Mouse (Mus musculus) lung, embryonic 14.5 days (tissue): Measurements from ENCODE around the gene Evl. TPM values are rescaled to one million over a fixed set of nuclear protein-coding genes. Genes with fewer than 3 reads are reported as not detected.

Experiments used
- ATAC-seq: fragments of 200-750 bp; cut with Nextera tagmentation; 2 replicates; pipeline ENCODE4 v1.8.0; 2017; ENCODE audit warnings: mild to moderate bottlenecking, moderate TSS enrichment, moderate library complexity; ENCODE audit not compliant: insufficient read depth
- DNase-seq: peaks from one replicate; pipeline ENCODE4 v3.0.0-alpha.2; 2015
- H3K27ac ChIP-seq: fragments of 300-500 bp; sonication (generic); 2 replicates; pipeline ENCODE4 v1.5.1; 2014; ENCODE audit warnings: low read depth, mild to moderate bottlenecking, moderate library complexity
- H3K27me3 ChIP-seq: fragments of 300-500 bp; sonication (generic); 2 replicates; pipeline ENCODE4 v1.6.1; 2014; ENCODE audit warnings: low read length, control low read depth; ENCODE audit not compliant: insufficient read depth
- H3K36me3 ChIP-seq: fragments of 300-500 bp; sonication (generic); 2 replicates; pipeline ENCODE4 v1.6.1; 2014; ENCODE audit warnings: control low read depth; ENCODE audit not compliant: insufficient read depth
- H3K4me1 ChIP-seq: fragments of 300-500 bp; sonication (generic); 2 replicates; pipeline ENCODE4 v1.6.1; 2014; ENCODE audit warnings: antibody characterized with exemption, control low read depth; ENCODE audit not compliant: insufficient read depth
- H3K4me2 ChIP-seq: fragments of 300-500 bp; sonication (generic); 2 replicates; pipeline ENCODE4 v1.6.1; 2014; ENCODE audit warnings: mild to moderate bottlenecking
- H3K4me3 ChIP-seq: fragments of 300-500 bp; sonication (generic); 2 replicates; pipeline ENCODE4 v1.5.1; 2014; ENCODE audit warnings: low read depth, low read length
- H3K9ac ChIP-seq: fragments of 300-500 bp; sonication (generic); 2 replicates; pipeline ENCODE4 v1.6.1; 2014
- H3K9me3 ChIP-seq: fragments of 300-500 bp; sonication (generic); 2 replicates; pipeline ENCODE4 v1.6.1; 2016; ENCODE audit warnings: low read depth, low read length, control low read depth
- CTCF ChIP-seq: IDR thresholded peaks from 2 replicates; pipeline ENCODE4 v1.5.1; 2016; ENCODE audit warnings: antibody characterized with exemption, low read depth
- WGBS: fragments of 180-500 bp; shearing (Covaris S2); extraction: QIAGEN DNeasy Blood & Tissue Kit; methylation state at CpG from one replicate; pipeline ENCODE4 v1.1.7; 2014; 5-methylcytosine and 5-hydroxymethylcytosine counted together
- polyA plus RNA-seq: library from polyadenylated mRNA; unstranded; fragments of >200 nt; fragmentation: Nextera tagmentation; extraction: Ambion mirVana; gene quantifications from 2 replicates; pipeline ENCODE4 v1.2.1, GENCODE M21; 2014

The Evl gene
- polyA plus RNA-seq, 1 experiment from 2014 or later: 88.7 TPM

DNA sequence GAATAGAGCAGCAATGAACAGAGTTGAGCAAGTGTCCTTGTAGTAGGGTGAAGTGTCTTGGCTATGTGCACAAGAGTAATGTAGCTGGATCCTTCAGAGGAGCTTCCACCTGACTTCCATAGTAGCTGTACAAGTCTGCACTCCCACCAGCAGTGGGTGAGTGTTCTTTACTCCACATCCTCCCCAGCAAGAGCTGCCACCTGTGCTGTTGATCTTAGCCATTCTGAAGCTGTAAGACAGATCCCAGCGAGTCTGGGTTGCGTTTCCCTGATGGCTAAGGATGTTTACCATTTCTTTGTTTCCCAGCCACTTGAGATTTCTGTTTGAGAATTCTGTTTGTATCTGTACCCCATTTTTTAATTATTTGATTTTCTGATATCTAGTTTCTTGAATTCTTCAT, 35.6 kb downstream of the Evl start:
- Histone ChIP-seq H3K27ac (no peak overlapping the region), H3K27me3 (no peaks in the 10 kb centered on the region), H3K4me1 (no peaks in the 10 kb centered on the region), H3K36me3 (peaks cover 3% of the 10 kb centered on the region; the same call in 1 of the 2 replicates), H3K9ac (no peak overlapping the region), H3K4me3 (no peak overlapping the region), H3K4me2 (no peak overlapping the region), H3K9me3 (no peaks in the 10 kb centered on the region)
- ATAC-seq: no peak
- 65% methylated on average over 2 of the region's 2 CpGs for WGBS
- TF ChIP-seq CTCF: no peak
- no peak for DNase-seq

DNA sequence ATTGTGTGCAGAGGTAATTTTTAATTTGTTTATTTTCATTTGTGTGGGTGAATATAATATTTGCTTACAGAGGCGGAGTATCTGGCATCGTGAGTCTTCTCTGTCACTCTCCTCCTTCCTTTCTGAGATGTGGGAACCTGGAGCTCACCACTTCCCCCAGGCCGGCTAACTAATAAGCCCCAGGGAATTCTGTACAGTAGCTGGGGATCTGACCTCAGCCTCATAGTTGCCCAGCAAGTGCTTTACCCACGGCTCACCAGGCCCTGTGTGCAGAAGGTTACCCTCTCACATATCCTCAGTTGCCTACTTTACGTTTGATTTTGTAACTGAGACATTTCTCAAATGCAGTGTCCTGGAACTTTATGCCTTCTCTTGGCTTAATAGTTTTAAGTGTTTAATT, 37.1 kb downstream of the Evl start:
- WGBS: 60% methylated on average over 5 of the region's 5 CpGs
- Histone ChIP-seq H3K4me1 (no peaks in the 10 kb centered on the region), H3K9me3 (no peaks in the 10 kb centered on the region), H3K27ac (no peak overlapping the region), H3K36me3 (peaks cover 3% of the 10 kb centered on the region; the same call in 1 of the 2 replicates), H3K4me3 (no peak overlapping the region), H3K4me2 (no peak overlapping the region), H3K27me3 (no peaks in the 10 kb centered on the region), H3K9ac (no peak overlapping the region)
- TF ChIP-seq CTCF: no peak
- no peak for DNase-seq
- ATAC-seq: no peak

DNA sequence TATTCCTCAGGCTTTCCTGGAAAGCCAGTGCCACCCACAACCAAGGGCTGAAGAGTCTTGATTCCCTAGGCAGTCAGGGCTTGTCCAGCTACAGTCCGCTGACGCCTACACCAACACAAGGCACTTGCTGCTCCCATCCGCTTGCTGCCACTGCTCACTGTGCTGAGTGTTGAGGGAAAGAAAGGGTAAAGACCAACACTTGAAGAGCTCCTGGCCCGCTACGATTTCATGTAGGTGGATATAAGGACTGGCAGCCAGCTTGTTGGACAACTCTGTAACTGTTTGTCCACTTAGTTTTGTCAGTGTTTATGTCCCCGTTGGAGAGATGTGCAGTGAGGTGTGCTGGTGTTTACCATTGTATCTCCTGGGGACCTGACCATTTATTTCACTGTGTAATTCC, 38.3 kb downstream of the Evl start:
- H3K4me1 ChIP-seq: no peaks in the 10 kb centered on the region
- H3K27ac ChIP-seq: no peak overlapping the region
- H3K9ac ChIP-seq: no peak overlapping the region
- H3K36me3 ChIP-seq: peaks cover 3% of the 10 kb centered on the region; the same call in 1 of the 2 replicates
- ATAC-seq: no peak
- H3K4me3 ChIP-seq: no peak overlapping the region
- H3K9me3 ChIP-seq: no peaks in the 10 kb centered on the region
- no peak overlapping the region for H3K4me2 ChIP-seq
- no peaks in the 10 kb centered on the region for H3K27me3 ChIP-seq
- TF ChIP-seq CTCF: no peak
- DNase-seq: no peak
- 69% methylated on average over 6 of the region's 6 CpGs for WGBS

DNA sequence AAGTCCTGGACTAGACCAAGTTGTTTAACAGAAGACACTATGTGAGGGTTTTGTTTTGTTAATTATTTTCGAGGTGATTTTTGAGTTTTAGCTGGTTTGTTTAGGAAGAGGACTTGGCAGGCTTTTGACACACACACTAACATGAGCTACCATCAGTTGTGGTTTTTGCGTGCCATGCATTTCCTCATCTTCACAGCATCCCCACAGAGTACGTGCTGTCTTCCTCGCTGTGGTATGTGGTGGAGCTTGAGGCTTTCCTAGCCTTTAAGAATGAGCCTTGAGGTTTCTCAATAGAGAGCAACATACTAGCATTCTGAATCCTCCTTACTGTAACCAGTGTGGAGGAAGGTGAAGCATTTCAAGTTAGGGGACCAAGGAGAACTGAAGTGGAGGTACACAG, 46.3 kb downstream of the Evl start:
- H3K4me1 ChIP-seq: peaks cover 3% of the 10 kb centered on the region; the same call in 1 of the 2 replicates
- no peak overlapping the region for H3K4me3 ChIP-seq
- WGBS: 79% methylated on average over 4 of the region's 4 CpGs
- H3K36me3 ChIP-seq: peaks cover 3% of the 10 kb centered on the region; the same call in 1 of the 2 replicates
- H3K27ac ChIP-seq: no peak overlapping the region
- H3K9ac ChIP-seq: no peak overlapping the region
- no peaks in the 10 kb centered on the region for H3K9me3 ChIP-seq
- no peak overlapping the region for H3K4me2 ChIP-seq
- DNase-seq (no peak), ATAC-seq (no peak)
- TF ChIP-seq CTCF: no peak
- no peaks in the 10 kb centered on the region for H3K27me3 ChIP-seq

DNA sequence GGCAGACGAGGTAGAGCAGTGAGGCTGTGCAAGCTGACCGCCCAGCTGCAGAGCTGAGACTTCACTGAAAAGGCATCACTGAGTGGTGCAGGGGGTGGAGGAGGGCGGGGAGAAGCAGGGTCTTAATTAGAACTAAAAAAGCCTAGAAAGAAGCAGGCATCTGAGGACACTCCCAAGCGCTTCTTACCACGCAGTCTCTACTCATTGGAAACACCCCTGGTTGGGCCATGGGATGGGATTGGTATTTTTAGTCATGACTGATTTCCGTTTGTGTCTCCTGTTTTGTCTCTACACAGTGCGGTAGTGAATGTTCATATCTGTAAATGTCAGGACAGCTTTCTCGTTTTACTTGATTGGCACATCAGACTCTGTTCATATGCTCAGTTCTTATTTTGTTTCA, 46.8 kb downstream of the Evl start:
- DNase-seq: no peak
- no peaks in the 10 kb centered on the region for H3K9me3 ChIP-seq
- ATAC-seq: 0 out of 2 replicates have a peak, but pooled peaks have one; percentile 47
- peaks cover 3% of the 10 kb centered on the region; the same call in 1 of the 2 replicates for H3K4me1 ChIP-seq
- TF ChIP-seq CTCF: no peak
- H3K36me3 ChIP-seq: peaks cover 3% of the 10 kb centered on the region; the same call in 1 of the 2 replicates
- no peak overlapping the region for H3K27ac ChIP-seq
- H3K4me2 ChIP-seq: no peak overlapping the region
- WGBS: 77% methylated on average over 8 of the region's 8 CpGs
- H3K9ac ChIP-seq: no peak overlapping the region
- no peaks in the 10 kb centered on the region for H3K27me3 ChIP-seq
- H3K4me3 ChIP-seq: no peak overlapping the region

DNA sequence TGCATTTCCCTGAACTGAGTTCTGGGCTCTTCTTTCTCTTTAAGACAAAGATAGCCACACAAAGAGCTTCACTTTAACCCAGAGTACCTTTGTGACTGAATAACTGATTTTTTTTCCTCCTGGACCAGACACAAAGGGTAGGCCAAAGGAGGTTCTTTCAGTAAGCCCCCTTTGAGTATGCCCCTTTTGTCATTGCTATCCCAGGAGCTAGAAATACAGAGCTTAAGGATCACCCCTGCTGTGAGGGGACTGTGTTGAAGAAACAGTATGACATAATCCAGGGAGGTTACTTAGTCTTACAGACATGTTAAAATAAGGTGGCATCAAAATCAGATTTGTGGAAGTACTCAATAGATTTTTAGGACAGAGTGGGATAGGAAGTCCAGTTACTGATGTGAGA, 50.0 kb downstream of the Evl start:
- Histone ChIP-seq H3K9me3 (no peaks in the 10 kb centered on the region), H3K27me3 (no peaks in the 10 kb centered on the region), H3K4me1 (peaks cover 3% of the 10 kb centered on the region; the same call in 1 of the 2 replicates), H3K9ac (no peak overlapping the region), H3K4me2 (no peak overlapping the region), H3K4me3 (no peak overlapping the region), H3K36me3 (no peaks in the 10 kb centered on the region), H3K27ac (no peak overlapping the region)
- ATAC-seq: no peak
- no peak for DNase-seq
- TF ChIP-seq CTCF: no peak

DNA sequence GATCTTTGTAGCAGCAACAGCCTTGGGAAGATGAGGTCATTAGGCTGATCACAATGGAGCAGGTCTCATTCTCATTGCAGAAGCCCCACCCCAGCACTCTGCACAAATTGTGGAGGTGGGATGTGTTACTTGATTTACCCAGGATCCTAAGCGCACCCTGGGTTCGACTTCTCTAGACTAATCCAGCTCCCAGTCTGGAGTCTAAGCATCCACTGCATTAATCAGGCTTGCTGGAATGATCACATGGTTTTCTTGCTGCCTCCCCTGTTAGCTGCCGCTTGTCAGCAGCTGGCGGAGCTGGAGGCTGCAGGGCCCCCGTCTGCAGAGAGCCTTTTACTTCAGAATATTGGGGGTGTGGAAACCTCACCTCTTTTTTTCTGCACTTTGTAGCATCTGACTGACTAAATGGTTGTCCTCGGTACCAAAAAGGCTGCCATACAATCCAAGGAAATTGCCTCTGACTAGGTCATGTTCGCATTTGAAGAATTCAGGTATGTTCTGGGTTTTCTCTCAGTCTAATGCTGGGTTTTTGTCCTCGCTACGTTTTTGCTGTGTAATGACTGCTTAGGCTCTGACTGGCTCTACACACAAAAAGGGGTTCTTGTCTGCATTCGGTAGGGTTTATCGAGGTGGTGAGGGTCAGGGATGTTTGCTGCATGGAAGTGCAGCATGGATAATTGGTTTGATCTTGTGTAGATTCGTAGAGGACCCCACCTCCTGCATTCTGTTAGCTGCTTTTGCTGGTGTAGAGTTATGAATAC, 51.2 kb downstream of the Evl start:
- ATAC-seq: no peak; the same call in 1 of the 2 replicates
- H3K9me3 ChIP-seq: no peaks in the 10 kb centered on the region
- no peaks in the 10 kb centered on the region for H3K36me3 ChIP-seq
- WGBS: 59% methylated on average over 12 of the region's 12 CpGs
- TF ChIP-seq CTCF: no peak
- no peak for DNase-seq
- H3K27me3 ChIP-seq: no peaks in the 10 kb centered on the region
- H3K27ac ChIP-seq: no peak overlapping the region
- H3K4me3 ChIP-seq: no peak overlapping the region
- no peak overlapping the region for H3K4me2 ChIP-seq
- no peak overlapping the region for H3K9ac ChIP-seq
- peaks cover 3% of the 10 kb centered on the region; the same call in 1 of the 2 replicates for H3K4me1 ChIP-seq
